Mouse (Mus musculus) heart, adult 2 months (tissue): ENCODE data around the gene Tent4b.

Source experiments
- CTCF ChIP-seq: fragments of 200-600 bp; IDR thresholded peaks from 2 replicates; pipeline ENCODE4 v1.8.1; 2022; ENCODE audit warnings: antibody characterized with exemption, mild to moderate bottlenecking, moderate library complexity
- EP300 ChIP-seq: fragments of 200-500 bp; IDR thresholded peaks from 2 replicates; pipeline ENCODE4 v1.6.1; 2011; ENCODE audit warnings: low read depth, low read length, control low read depth; ENCODE audit not compliant: insufficient read depth

DNA sequence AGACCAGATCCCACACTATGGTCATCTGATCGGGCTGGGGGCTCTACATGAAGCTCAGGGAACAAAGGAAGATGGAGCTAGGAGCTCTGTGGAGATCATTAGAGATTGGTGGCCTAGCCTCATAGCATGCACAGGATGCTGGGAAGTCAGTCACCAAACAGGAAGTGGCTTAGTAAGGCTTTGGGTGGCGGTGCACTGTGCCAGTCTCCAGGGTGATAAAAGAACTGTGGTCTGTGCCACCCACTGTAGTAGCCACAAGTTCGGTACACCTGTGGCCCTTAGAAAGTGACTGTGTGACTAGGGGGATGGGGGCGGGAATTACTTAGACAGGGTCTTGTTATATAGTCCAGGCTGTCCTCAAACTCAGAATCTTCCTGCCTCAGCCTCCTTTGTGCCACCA lies 106.8 kb downstream of the Tent4b start:
- no peak for TF ChIP-seq EP300
- no peak for TF ChIP-seq CTCF
